Mouse (Mus musculus) natural killer cell, adult 2 months (primary cell): ENCODE results near the gene Sf3b5.
A peak's percentile ranks its signal among the peaks of the same experiment; 100 is the strongest.
"Not testable (repeated sequence)": the region's sequence is repeated elsewhere in the genome, so short reads cannot be mapped to it uniquely, and the experiment has no call there.

Source experiments
- DNase-seq, 2 experiments: peaks; one replicate each; pipeline ENCODE4 v3.0.0; 2022; ENCODE audit warnings: low spot score in 2 of 2

Sf3b5 gene

GRCm38 (mm10) chr10:13007876-13008736 lies 3.0 kb downstream of the Sf3b5 start:
- peak; percentile 92 to 94 for DNase-seq

GRCm38 (mm10) chr10:13008737-13009121 lies 3.6 kb downstream of the Sf3b5 start:
- no peak for DNase-seq

- DNase-seq, result no peak
These were observed 8.9 kb downstream of the Sf3b5 start for GRCm38 (mm10) chr10:13014026-13014425.

- DNase-seq, result peak; percentile 47 to 55
These were observed 11.4 kb downstream of the Sf3b5 start for GRCm38 (mm10) chr10:13016573-13016972.

- no peak for DNase-seq
These were observed 13.4 kb downstream of the Sf3b5 start for GRCm38 (mm10) chr10:13018510-13018909.

- no peak for DNase-seq
These were observed 13.9 kb downstream of the Sf3b5 start for GRCm38 (mm10) chr10:13019026-13019425.

- DNase-seq, result no peak
These were observed 17.0 kb downstream of the Sf3b5 start for GRCm38 (mm10) chr10:13022103-13022502.

GRCm38 (mm10) chr10:13023985-13024384 lies 18.8 kb downstream of the Sf3b5 start:
- DNase-seq, result not testable (repeated sequence)

GRCm38 (mm10) chr10:13027702-13028101 lies 22.6 kb downstream of the Sf3b5 start:
- DNase-seq, result no peak

- DNase-seq, result no peak
These were observed 23.1 kb downstream of the Sf3b5 start for GRCm38 (mm10) chr10:13028215-13028614.

- DNase-seq, result no peak
These were observed 24.3 kb downstream of the Sf3b5 start for GRCm38 (mm10) chr10:13029416-13029815.

GRCm38 (mm10) chr10:13035270-13035669 lies 30.1 kb downstream of the Sf3b5 start:
- peak in 1 of 2 experiments; percentile 26 for DNase-seq

GRCm38 (mm10) chr10:13039637-13040174 lies 34.6 kb downstream of the Sf3b5 start:
- DNase-seq, result no peak

GRCm38 (mm10) chr10:13044659-13045058 lies 39.5 kb downstream of the Sf3b5 start:
- DNase-seq, result no peak

- no peak for DNase-seq
These were observed 42.7 kb downstream of the Sf3b5 start for GRCm38 (mm10) chr10:13047816-13048215.

GRCm38 (mm10) chr10:13056863-13057381 lies 51.8 kb downstream of the Sf3b5 start:
- peak in 1 of 2 experiments; percentile 5 for DNase-seq
